Mouse (Mus musculus) cerebellum, adult 2 months (tissue): ENCODE measurements around the gene Camkmt.

Experiments used
- CTCF ChIP-seq: fragments of 200-500 bp; IDR thresholded peaks from 2 replicates; pipeline ENCODE4 v1.5.1; 2011; ENCODE audit warnings: low read depth, mild to moderate bottlenecking, control low read depth, low read length, moderate library complexity, borderline replicate concordance; ENCODE audit not compliant: insufficient read depth
- POLR2A ChIP-seq: fragments of 200-500 bp; IDR thresholded peaks from 2 replicates; pipeline ENCODE4 v1.6.1; 2011; ENCODE audit warnings: low read length, control low read depth, borderline replicate concordance; ENCODE audit not compliant: insufficient read depth

GRCm38 (mm10) chr17:85377496-85377895, 287.1 kb downstream of the Camkmt start:
- no peak for TF ChIP-seq CTCF
- no peak for TF ChIP-seq POLR2A
